ENCODE assay signal across 28 mouse cellular contexts in genomic region chr4:132326481-132326880, GRCm38 (mm10).
"Had no signal": no experiment of that assay in that cellular context is flagged by ENCODE, and none has a peak within 500 bp of the region (broad histone marks: within the 10 kb centered on the region; RNA-seq: fewer than 3 reads in every experiment).

No protein-coding gene starts in this region.

- H3K27me3 ChIP-seq: embryonic facial prominence, embryonic 12.5 days; embryonic facial prominence, embryonic 13.5 days; embryonic facial prominence, embryonic 15.5 days; forebrain, embryonic 12.5 days; forebrain, embryonic 13.5 days; forebrain, embryonic 15.5 days had no signal

- H3K9ac ChIP-seq: embryonic facial prominence, embryonic 12.5 days; embryonic facial prominence, embryonic 13.5 days; embryonic facial prominence, embryonic 15.5 days; forebrain, embryonic 12.5 days; forebrain, embryonic 13.5 days; forebrain, embryonic 15.5 days; forebrain, postnatal 0 days had no signal

- H3K27ac ChIP-seq: embryonic facial prominence, embryonic 10.5 days; embryonic facial prominence, embryonic 12.5 days; embryonic facial prominence, embryonic 13.5 days; embryonic facial prominence, embryonic 15.5 days; forebrain, embryonic 10.5 days; forebrain, embryonic 12.5 days; forebrain, embryonic 13.5 days; forebrain, embryonic 15.5 days; gastrocnemius, adult 2 months; heart, adult 2 months had no signal

- H3K9me3 ChIP-seq: embryonic facial prominence, embryonic 10.5 days; embryonic facial prominence, embryonic 12.5 days; embryonic facial prominence, embryonic 13.5 days; embryonic facial prominence, embryonic 15.5 days; forebrain, embryonic 10.5 days; forebrain, embryonic 12.5 days; forebrain, embryonic 13.5 days; forebrain, embryonic 15.5 days had no signal

- H3K4me3 ChIP-seq: embryonic facial prominence, embryonic 10.5 days; embryonic facial prominence, embryonic 12.5 days; embryonic facial prominence, embryonic 13.5 days; embryonic facial prominence, embryonic 15.5 days; erythroblast, embryonic 14.5 days; forebrain, embryonic 10.5 days; forebrain, embryonic 12.5 days; forebrain, embryonic 13.5 days; forebrain, embryonic 15.5 days; gastrocnemius, adult 2 months; heart, adult 2 months had no signal

- ATAC-seq: forebrain, embryonic 13.5 days; forebrain, embryonic 14.5 days; forebrain, embryonic 15.5 days; forebrain, embryonic 16.5 days; forebrain, postnatal 0 days had no signal

- H3K4me2 ChIP-seq: embryonic facial prominence, embryonic 12.5 days; embryonic facial prominence, embryonic 13.5 days; embryonic facial prominence, embryonic 15.5 days; forebrain, embryonic 12.5 days; forebrain, embryonic 13.5 days; forebrain, embryonic 15.5 days had no signal

- DNase-seq: cerebellum, adult 2 months; cerebellum, adult 8-10 months; cerebellum, adult 9-10 months; cerebellum, adult 9-11 months; cerebellum, postnatal 10 days; cerebellum, postnatal 14 days; cerebellum, postnatal 25 days; cerebellum, postnatal 36 days; embryo, embryonic 11 days; forebrain, postnatal 0 days; gastrocnemius, adult 2 months; gastrocnemius, postnatal 10 days; gastrocnemius, postnatal 14 days; gastrocnemius, postnatal 25 days; gastrocnemius, postnatal 36 days; heart, adult 18-20 months; heart, adult 2 months had no signal
